Mouse (Mus musculus) MEL-GATA-1-ER (cell line): ENCODE results near the gene Ak7.

Experiments
- DNase-seq: peaks from one replicate; pipeline ENCODE4 v3.0.0-alpha.2; 2012; ENCODE audit warnings: low read depth; ENCODE audit errors: extremely low read depth

Ak7 gene

GRCm38 (mm10) chr12:105727964-105728363, 22.2 kb downstream of the Ak7 start:
- no peak for DNase-seq

GRCm38 (mm10) chr12:105730851-105731460, 25.2 kb downstream of the Ak7 start:
- DNase-seq, result no peak

GRCm38 (mm10) chr12:105733370-105734159, 27.8 kb downstream of the Ak7 start:
- DNase-seq, result no peak

GRCm38 (mm10) chr12:105735226-105735888, 29.6 kb downstream of the Ak7 start:
- DNase-seq, result no peak

DNA sequence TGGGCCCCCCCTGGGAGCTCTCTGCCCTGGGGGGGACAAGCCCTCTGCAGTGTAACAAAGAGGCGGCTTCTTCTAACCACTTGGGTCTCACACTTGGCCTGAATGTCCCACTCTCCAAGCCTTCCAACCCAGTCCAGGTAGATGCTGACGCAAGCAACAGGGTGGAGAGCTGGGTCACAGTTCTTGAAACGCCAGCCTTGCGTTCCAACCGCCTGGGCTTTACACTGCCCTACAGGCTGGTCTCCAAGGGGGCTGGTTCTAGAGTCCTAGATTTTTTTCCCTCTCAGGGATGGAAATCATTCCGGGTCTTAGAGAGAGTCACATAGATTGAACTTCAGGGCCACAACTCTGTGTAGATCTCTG, 30.1 kb downstream of the Ak7 start:
- DNase-seq, result no peak

DNA sequence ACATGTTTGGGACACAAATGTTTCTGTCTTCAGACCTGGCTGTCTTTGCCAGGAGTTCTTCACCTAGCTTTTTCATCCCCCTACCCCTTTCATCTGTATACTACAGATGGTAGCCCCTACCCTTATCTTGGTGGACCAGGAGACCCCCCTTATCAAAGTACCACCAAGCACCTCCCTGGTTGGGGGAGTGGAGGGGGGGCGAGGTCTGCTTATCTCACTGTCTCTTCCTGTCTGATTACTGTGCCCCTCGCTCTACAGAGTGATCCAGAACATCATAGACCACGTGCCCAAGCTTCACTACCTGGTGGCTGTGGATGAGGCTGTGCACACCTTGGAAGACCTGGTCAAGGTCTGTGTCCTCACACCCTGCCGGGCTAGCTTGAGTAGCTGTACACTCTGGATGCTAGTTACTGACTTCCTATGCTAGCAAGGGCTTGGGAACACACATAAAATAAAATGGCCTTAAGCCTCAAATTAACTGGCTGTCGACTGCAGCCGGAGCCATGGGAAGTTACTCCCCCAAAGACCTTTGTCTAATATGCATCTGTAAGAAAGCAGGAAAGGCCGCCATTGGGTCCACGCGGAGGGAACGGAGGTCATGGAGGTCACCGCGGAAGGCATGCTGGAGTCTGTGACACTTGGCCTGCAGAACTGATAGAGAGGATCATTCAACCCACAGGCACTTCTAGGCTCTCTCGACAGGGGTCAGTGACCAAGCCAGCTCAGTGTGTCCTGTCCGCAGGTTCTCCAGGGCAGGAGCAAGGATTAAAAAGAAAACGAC, 32.7 kb downstream of the Ak7 start:
- no peak for DNase-seq

- DNase-seq, result no peak
These were observed 33.9 kb downstream of the Ak7 start for GRCm38 (mm10) chr12:105739656-105740055.

DNA sequence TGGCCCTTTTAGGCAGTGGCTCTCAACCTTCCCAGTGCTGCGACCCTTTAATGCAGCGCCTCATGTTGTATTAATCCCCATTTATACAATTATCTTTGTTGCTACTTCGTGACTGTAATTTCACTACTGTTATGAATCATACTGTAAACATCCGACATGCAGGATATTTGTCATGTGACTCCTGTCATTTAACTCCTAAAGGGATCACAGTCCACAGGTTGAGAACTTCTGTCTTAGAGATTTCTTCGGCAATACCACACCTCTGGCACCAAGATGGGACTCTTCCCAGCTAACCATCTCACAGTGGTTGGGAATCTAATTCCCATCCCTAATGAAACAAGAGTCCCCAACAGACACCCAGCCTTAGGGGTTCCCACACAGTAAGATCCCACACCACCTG, 42.3 kb downstream of the Ak7 start:
- no peak for DNase-seq

- no peak for DNase-seq
These were observed 48.0 kb downstream of the Ak7 start for GRCm38 (mm10) chr12:105753813-105754212.

DNA sequence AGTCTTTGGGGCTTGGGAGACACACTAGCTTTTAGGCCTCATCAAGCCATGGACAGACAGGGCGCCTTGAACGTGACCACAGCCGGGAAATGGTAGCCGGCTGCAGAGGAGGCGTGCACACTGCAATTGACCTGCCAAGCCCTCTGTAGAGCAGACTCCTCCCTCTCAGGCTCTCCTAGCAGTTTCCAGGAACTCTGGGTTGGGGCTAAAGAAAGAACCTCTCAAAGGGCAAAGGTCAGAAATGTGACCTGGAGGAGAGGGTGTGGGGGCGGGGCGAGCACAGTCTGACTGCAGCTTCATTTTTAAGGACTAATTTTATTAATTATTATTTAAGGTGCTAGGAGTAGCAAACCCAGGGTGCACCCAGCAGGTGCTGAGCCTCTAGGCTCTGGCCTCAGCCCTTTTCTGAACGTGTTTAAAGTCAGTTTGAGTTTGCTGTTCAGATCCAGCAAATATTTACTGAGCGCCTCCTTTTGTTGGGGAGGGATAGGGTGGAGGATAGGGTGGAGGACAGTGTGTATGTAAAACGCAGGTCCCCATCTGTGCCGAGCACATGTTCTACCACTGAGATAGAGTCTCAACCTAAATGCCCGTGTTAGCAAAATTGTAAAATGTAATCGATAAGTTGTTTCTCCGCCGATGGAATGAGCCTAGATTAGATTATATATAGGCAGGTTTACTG, 52.2 kb downstream of the Ak7 start:
- no peak for DNase-seq

DNA sequence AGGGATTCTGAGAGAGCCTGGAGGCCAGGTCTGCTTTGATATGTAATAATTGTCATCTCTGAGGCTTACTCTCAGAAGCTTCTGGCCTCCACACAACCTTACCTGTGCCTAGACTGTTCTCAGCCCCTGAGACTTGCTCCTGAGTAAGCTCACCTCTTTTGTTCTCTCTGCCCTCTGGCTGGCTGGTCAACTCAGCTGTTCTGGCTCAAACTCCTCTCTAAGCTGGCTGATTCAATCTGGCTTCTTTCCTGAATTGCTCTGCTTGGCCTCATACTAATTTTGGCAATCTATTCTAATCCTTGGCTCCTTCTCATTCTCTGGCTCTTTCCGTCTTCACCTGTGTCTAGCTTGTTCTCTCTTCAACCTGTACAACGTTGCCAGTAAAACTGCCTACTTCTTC, 53.1 kb downstream of the Ak7 start:
- no peak for DNase-seq

GRCm38 (mm10) chr12:105759849-105760478, 54.2 kb downstream of the Ak7 start:
- peak; percentile 72 for DNase-seq

DNA sequence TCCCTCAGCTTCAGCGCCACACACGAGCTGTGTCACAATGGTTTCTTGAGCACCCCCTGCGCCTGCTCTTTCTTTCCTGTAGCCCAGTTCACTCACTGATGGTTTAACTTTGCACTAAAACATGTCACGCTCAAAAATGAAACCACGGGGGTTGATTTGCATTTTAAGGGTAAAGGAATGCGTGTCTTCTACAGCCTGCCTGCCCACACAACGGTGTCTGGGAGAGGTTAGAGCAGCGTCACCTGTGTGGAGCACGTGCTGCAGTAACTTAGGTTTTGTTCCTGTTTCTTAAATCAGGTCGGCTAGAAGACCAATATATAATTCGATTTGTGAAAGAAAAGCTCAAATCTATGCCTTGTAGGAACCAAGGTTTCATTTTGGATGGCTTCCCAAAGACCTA, 55.4 kb downstream of the Ak7 start:
- DNase-seq, result no peak

DNA sequence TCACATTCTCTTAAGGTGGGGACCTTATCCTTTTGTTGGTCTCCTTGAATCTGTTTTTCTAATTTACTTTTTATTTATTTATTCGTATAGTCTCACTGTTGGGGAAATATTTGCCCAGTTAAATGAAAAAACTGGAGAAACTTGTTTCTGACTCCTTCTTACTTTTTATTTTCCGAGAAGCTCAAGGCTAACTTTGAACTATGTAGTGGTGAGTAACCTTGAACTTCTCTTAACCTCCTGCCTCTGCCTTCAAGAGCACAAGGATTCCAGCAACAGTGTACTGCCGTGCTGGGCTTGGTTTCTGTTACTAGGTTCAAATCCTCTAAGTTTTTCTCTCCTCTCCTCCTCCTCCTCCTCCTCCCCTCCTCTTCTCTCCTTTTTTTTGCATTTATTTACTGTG, 55.9 kb downstream of the Ak7 start:
- no peak for DNase-seq

GRCm38 (mm10) chr12:105769700-105770099, 63.9 kb downstream of the Ak7 start:
- DNase-seq, result no peak

GRCm38 (mm10) chr12:105774871-105775270, 69.1 kb downstream of the Ak7 start:
- DNase-seq, result no peak

DNA sequence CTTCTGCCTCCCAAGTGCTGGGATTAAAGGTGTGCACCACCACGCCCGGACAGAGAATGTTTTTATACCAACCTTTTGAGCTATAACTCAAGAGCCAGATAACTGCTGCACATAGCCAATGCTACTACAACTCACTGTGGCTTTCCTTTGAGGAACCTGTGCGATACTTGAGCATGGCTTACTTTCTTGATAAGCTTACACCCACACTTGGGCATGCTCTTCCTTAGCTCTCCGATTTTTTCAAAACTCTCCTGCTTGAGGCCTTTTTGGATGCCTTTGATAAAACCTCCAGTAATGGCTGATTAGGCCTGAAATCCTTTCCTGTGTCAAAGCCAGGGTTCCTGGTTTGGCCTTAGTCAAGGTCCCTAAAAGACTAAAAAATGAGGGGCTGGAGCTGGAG, 71.9 kb downstream of the Ak7 start:
- DNase-seq, result peak; percentile 34

- DNase-seq, result peak; percentile 77
These were observed 78.6 kb downstream of the Ak7 start, which contains the start of gene Papola for GRCm38 (mm10) chr12:105784196-105784999. Gene Papola (plus strand): TSS chr12:105784694.

- DNase-seq, result no peak
These were observed 79.4 kb downstream of the Ak7 start for GRCm38 (mm10) chr12:105785000-105785774.
